Mouse (Mus musculus) erythroblast, embryonic 14.5 days (primary cell): ENCODE results near the gene Olfr449. TPM values are rescaled to one million over a fixed set of nuclear protein-coding genes. Genes with fewer than 3 reads are reported as not detected.

Source experiments
- H3K27me3 ChIP-seq: 2 replicates; pipeline ENCODE4 v1.6.1; 2012; ENCODE audit warnings: inconsistent platforms; ENCODE audit not compliant: control insufficient read depth
- H3K36me3 ChIP-seq: 2 replicates; pipeline ENCODE4 v1.6.1; 2012; ENCODE audit warnings: mild to moderate bottlenecking, inconsistent platforms; ENCODE audit not compliant: control insufficient read depth
- H3K4me1 ChIP-seq: 2 replicates; pipeline ENCODE4 v1.6.1; 2012; ENCODE audit warnings: inconsistent platforms; ENCODE audit not compliant: control insufficient read depth
- H3K4me3 ChIP-seq: replicated peaks from 2 replicates; pipeline ENCODE3; 2012; ENCODE audit warnings: moderate library complexity, mild to moderate bottlenecking, inconsistent platforms
- H3K9me3 ChIP-seq: 2 replicates; pipeline ENCODE4 v1.6.1; 2012; ENCODE audit warnings: low read length, inconsistent platforms, mixed read lengths; ENCODE audit not compliant: control insufficient read depth
- GATA1 ChIP-seq: IDR thresholded peaks from 2 replicates; pipeline ENCODE4 v1.6.1; 2012; ENCODE audit warnings: low read length, inconsistent platforms, mixed read lengths
- TAL1 ChIP-seq: IDR thresholded peaks from 3 replicates; pipeline ENCODE4 v1.6.1; 2012; ENCODE audit warnings: low read length, inconsistent platforms, mixed read lengths
- polyA plus RNA-seq: library from polyadenylated mRNA; stranded (reverse); fragments of >175 nt; gene quantifications from 2 replicates; pipeline ENCODE4 v1.2.3, GENCODE M21; 2012

Gene Olfr449
- not detected in 2 replicates for polyA plus RNA-seq

- TF ChIP-seq GATA1, result no peak
- no peak for TF ChIP-seq TAL1
- H3K9me3 ChIP-seq, result peaks cover 4% of the 10 kb centered on the region
- H3K4me1 ChIP-seq, result no peaks in the 10 kb centered on the region
- no peak within 1 kb of the TSS for H3K4me3 ChIP-seq
- H3K36me3 ChIP-seq, result no peaks in the 10 kb centered on the region
- H3K27me3 ChIP-seq, result no peaks in the 10 kb centered on the region
Measured at GRCm38 (mm10) chr6:42834084-42834483, at the start of gene Olfr449. Olfr449 (plus strand) TSS chr6:42834384.

- Histone ChIP-seq H3K4me1 (no peaks in the 10 kb centered on the region), H3K9me3 (peaks cover 3% of the 10 kb centered on the region; the same call in 1 of the 2 replicates), H3K36me3 (no peaks in the 10 kb centered on the region), H3K4me3 (no peak within 1 kb of the TSS), H3K27me3 (no peaks in the 10 kb centered on the region)
- TF ChIP-seq TAL1 (no peak), GATA1 (no peak)
Measured at GRCm38 (mm10) chr6:42784793-42785192, 49.4 kb upstream of the Olfr449 start, which contains the start of gene Olfr452. Olfr452 (plus strand) TSS chr6:42785093.

- no peak for TF ChIP-seq GATA1
- TF ChIP-seq TAL1, result no peak
- no peaks in the 10 kb centered on the region for H3K36me3 ChIP-seq
- no peaks in the 10 kb centered on the region for H3K4me1 ChIP-seq
- H3K9me3 ChIP-seq, result no peaks in the 10 kb centered on the region
- H3K27me3 ChIP-seq, result no peaks in the 10 kb centered on the region
- H3K4me3 ChIP-seq, result no peak overlapping the region
Measured at GRCm38 (mm10) chr6:42790247-42790948, 43.8 kb upstream of the Olfr449 start.

GRCm38 (mm10) chr6:42790949-42791556, 43.1 kb upstream of the Olfr449 start:
- no peaks in the 10 kb centered on the region for H3K27me3 ChIP-seq
- no peak overlapping the region for H3K4me3 ChIP-seq
- H3K4me1 ChIP-seq, result no peaks in the 10 kb centered on the region
- H3K9me3 ChIP-seq, result 0 out of 2 replicates have a peak, but pooled peaks cover under 1% of the 10 kb centered on the region
- no peaks in the 10 kb centered on the region for H3K36me3 ChIP-seq
- TF ChIP-seq TAL1 (no peak), GATA1 (no peak)

- no peak for TF ChIP-seq GATA1
- TF ChIP-seq TAL1, result no peak
- H3K4me3 ChIP-seq, result no peak overlapping the region
- peaks cover 3% of the 10 kb centered on the region; the same call in 1 of the 2 replicates for H3K9me3 ChIP-seq
- no peaks in the 10 kb centered on the region for H3K36me3 ChIP-seq
- H3K4me1 ChIP-seq, result no peaks in the 10 kb centered on the region
- no peaks in the 10 kb centered on the region for H3K27me3 ChIP-seq
Measured at GRCm38 (mm10) chr6:42794982-42795381, 39.2 kb upstream of the Olfr449 start.

GRCm38 (mm10) chr6:42811639-42812038, 22.5 kb upstream of the Olfr449 start, which contains the start of gene Olfr450:
Olfr450 (plus strand) TSS chr6:42811939.
- Histone ChIP-seq H3K4me3 (no peak within 1 kb of the TSS), H3K9me3 (no peaks in the 10 kb centered on the region), H3K36me3 (no peaks in the 10 kb centered on the region), H3K4me1 (no peaks in the 10 kb centered on the region), H3K27me3 (no peaks in the 10 kb centered on the region)
- TF ChIP-seq TAL1 (no peak), GATA1 (no peak)

- Histone ChIP-seq H3K9me3 (no peaks in the 10 kb centered on the region), H3K27me3 (no peaks in the 10 kb centered on the region), H3K4me1 (no peaks in the 10 kb centered on the region), H3K4me3 (no peak overlapping the region), H3K36me3 (no peaks in the 10 kb centered on the region)
- TF ChIP-seq GATA1 (no peak), TAL1 (no peak)
Measured at GRCm38 (mm10) chr6:42860222-42860819, 26.1 kb downstream of the Olfr449 start.

- no peaks in the 10 kb centered on the region for H3K27me3 ChIP-seq
- H3K4me3 ChIP-seq, result no peak overlapping the region
- H3K4me1 ChIP-seq, result no peaks in the 10 kb centered on the region
- H3K9me3 ChIP-seq, result no peaks in the 10 kb centered on the region
- TF ChIP-seq TAL1 (no peak), GATA1 (no peak)
- H3K36me3 ChIP-seq, result no peaks in the 10 kb centered on the region
Measured at GRCm38 (mm10) chr6:42869695-42870094, 35.5 kb downstream of the Olfr449 start.

GRCm38 (mm10) chr6:42876323-42876722, 42.1 kb downstream of the Olfr449 start:
- no peak for TF ChIP-seq TAL1
- TF ChIP-seq GATA1, result no peak
- Histone ChIP-seq H3K4me1 (no peaks in the 10 kb centered on the region), H3K27me3 (no peaks in the 10 kb centered on the region), H3K9me3 (no peaks in the 10 kb centered on the region), H3K36me3 (no peaks in the 10 kb centered on the region), H3K4me3 (no peak overlapping the region)

Other genes starting within 250 kb of the Olfr449 start
- gene Tcaf3, start 236.7 kb upstream of the Olfr449 start, polyA plus RNA-seq, result not detected in 2 replicates
- gene Tcaf2, start 189.1 kb upstream of the Olfr449 start, polyA plus RNA-seq, result 0.09 TPM in 1 of 2 replicates, not detected in the other
- gene Tcaf1, start 124.3 kb upstream of the Olfr449 start, polyA plus RNA-seq, result 0.01 TPM in 2 replicates
- gene Olfr453, start 95.0 kb upstream of the Olfr449 start, polyA plus RNA-seq, result not detected in 2 replicates
- gene Olfr38, start 78.0 kb upstream of the Olfr449 start, polyA plus RNA-seq, result not detected in 2 replicates
- not detected in 2 replicates for gene Olfr452, start 49.3 kb upstream of the Olfr449 start, polyA plus RNA-seq
- 0.05 TPM in 1 of 2 replicates, not detected in the other for gene Olfr450, start 22.4 kb upstream of the Olfr449 start, polyA plus RNA-seq
- not detected in 2 replicates for gene Olfr448, start 56.1 kb downstream of the Olfr449 start, polyA plus RNA-seq
- gene Olfr447, start 74.5 kb downstream of the Olfr449 start, polyA plus RNA-seq, result 0.01 TPM in 1 of 2 replicates, not detected in the other
- gene Olfr446, start 87.0 kb downstream of the Olfr449 start, polyA plus RNA-seq, result not detected in 2 replicates
- gene Olfr444, start 114.7 kb downstream of the Olfr449 start, polyA plus RNA-seq, result not detected in 2 replicates